ENCODE assay signal across 27 mouse cellular contexts in the genomic region with DNA sequence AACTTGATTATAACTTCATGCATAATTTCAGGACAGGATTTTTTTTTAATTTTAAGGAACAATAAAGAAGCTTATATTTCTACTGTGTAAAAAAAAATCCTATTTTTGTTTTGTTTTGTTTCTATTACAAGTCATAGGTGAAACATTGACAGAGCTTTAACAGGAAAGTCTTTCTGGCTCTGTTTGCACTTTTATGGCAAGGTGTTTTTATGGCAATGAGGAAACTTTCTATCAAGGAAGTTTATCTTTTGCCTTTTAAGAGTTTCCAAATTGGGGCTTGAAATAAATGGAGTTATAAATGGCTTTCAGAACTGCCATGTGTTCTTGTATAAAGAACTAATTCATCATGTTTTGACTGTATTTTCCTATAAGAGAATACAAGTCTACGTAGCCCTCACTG.
"Had no signal": no experiment of that assay in that cellular context is flagged by ENCODE, and none has a peak within 500 bp of the region (broad histone marks: within the 10 kb centered on the region; RNA-seq: fewer than 3 reads in every experiment).

No protein-coding gene starts in this region.

- H3K27me3 ChIP-seq: embryonic facial prominence, embryonic 12.5 days; embryonic facial prominence, embryonic 13.5 days; embryonic facial prominence, embryonic 15.5 days; forebrain, embryonic 12.5 days; forebrain, embryonic 13.5 days; forebrain, embryonic 15.5 days had no signal

- H3K4me3 ChIP-seq: embryonic facial prominence, embryonic 10.5 days; embryonic facial prominence, embryonic 12.5 days; embryonic facial prominence, embryonic 13.5 days; embryonic facial prominence, embryonic 15.5 days; erythroblast, embryonic 14.5 days; forebrain, embryonic 10.5 days; forebrain, embryonic 12.5 days; forebrain, embryonic 13.5 days; forebrain, embryonic 15.5 days; gastrocnemius, adult 2 months; heart, adult 2 months had no signal

- DNase-seq: cerebellum, adult 9-10 months; cerebellum, adult 9-11 months; cerebellum, postnatal 10 days; cerebellum, postnatal 14 days; cerebellum, postnatal 25 days; cerebellum, postnatal 36 days; embryo, embryonic 11 days; forebrain, postnatal 0 days; gastrocnemius, adult 2 months; gastrocnemius, postnatal 10 days; gastrocnemius, postnatal 14 days; gastrocnemius, postnatal 25 days; gastrocnemius, postnatal 36 days; heart, adult 11 months; heart, adult 18-20 months; heart, adult 2 months had no signal

- H3K9ac ChIP-seq: embryonic facial prominence, embryonic 12.5 days; embryonic facial prominence, embryonic 13.5 days; embryonic facial prominence, embryonic 15.5 days; forebrain, embryonic 12.5 days; forebrain, embryonic 13.5 days; forebrain, embryonic 15.5 days; forebrain, postnatal 0 days had no signal

- ATAC-seq: forebrain, embryonic 13.5 days; forebrain, embryonic 14.5 days; forebrain, embryonic 15.5 days; forebrain, embryonic 16.5 days; forebrain, postnatal 0 days had no signal

- H3K4me2 ChIP-seq: embryonic facial prominence, embryonic 12.5 days; embryonic facial prominence, embryonic 13.5 days; embryonic facial prominence, embryonic 15.5 days; forebrain, embryonic 12.5 days; forebrain, embryonic 13.5 days; forebrain, embryonic 15.5 days had no signal

- H3K36me3 ChIP-seq: embryonic facial prominence, embryonic 15.5 days; forebrain, embryonic 10.5 days; forebrain, embryonic 12.5 days; forebrain, embryonic 15.5 days had no signal

- H3K9me3 ChIP-seq: embryonic facial prominence, embryonic 10.5 days; embryonic facial prominence, embryonic 12.5 days; embryonic facial prominence, embryonic 13.5 days; embryonic facial prominence, embryonic 15.5 days; forebrain, embryonic 10.5 days; forebrain, embryonic 12.5 days; forebrain, embryonic 13.5 days; forebrain, embryonic 15.5 days had no signal

- H3K4me1 ChIP-seq: embryonic facial prominence, embryonic 10.5 days; embryonic facial prominence, embryonic 12.5 days; embryonic facial prominence, embryonic 15.5 days; forebrain, embryonic 12.5 days; forebrain, embryonic 13.5 days; forebrain, embryonic 15.5 days had no signal

- H3K27ac ChIP-seq: embryonic facial prominence, embryonic 10.5 days; embryonic facial prominence, embryonic 12.5 days; embryonic facial prominence, embryonic 13.5 days; embryonic facial prominence, embryonic 15.5 days; forebrain, embryonic 10.5 days; forebrain, embryonic 12.5 days; forebrain, embryonic 13.5 days; forebrain, embryonic 15.5 days; gastrocnemius, adult 2 months; heart, adult 2 months had no signal
